Mouse (Mus musculus) cortical plate, adult 2 months (tissue): ENCODE measurements around the gene Gm21987. TPM values are rescaled to one million over a fixed set of nuclear protein-coding genes. Genes with fewer than 3 reads are reported as not detected.

Experiments
- H3K27ac ChIP-seq: fragments of 200-500 bp; 2 replicates; pipeline ENCODE4 v1.5.1; 2012; ENCODE audit warnings: low read length, control low read depth, inconsistent platforms; ENCODE audit not compliant: insufficient read depth
- H3K4me1 ChIP-seq: fragments of 200-500 bp; 2 replicates; pipeline ENCODE4 v1.6.1; 2011; ENCODE audit warnings: low read length; ENCODE audit not compliant: control insufficient read depth, insufficient read depth
- H3K4me3 ChIP-seq: fragments of 200-500 bp; 2 replicates; pipeline ENCODE4 v1.5.1; 2011; ENCODE audit warnings: mild to moderate bottlenecking, low read length, control low read depth; ENCODE audit not compliant: insufficient read depth
- CTCF ChIP-seq: fragments of 200-500 bp; IDR thresholded peaks from 2 replicates; pipeline ENCODE4 v1.5.1; 2011; ENCODE audit warnings: mild to moderate bottlenecking, control low read depth, low read length; ENCODE audit not compliant: insufficient read depth; ENCODE audit errors: extremely low read depth
- POLR2A ChIP-seq: fragments of 200-500 bp; IDR thresholded peaks from 2 replicates; pipeline ENCODE4 v1.6.1; 2011; ENCODE audit warnings: mild to moderate bottlenecking, low read length, control low read depth; ENCODE audit not compliant: insufficient read depth; ENCODE audit errors: extremely low read depth
- polyA plus RNA-seq: library from polyadenylated mRNA; depleted of rRNA; stranded (reverse); fragments of >200 nt; gene quantifications from 2 replicates; pipeline ENCODE4 v1.2.3, GENCODE M21; 2012

Gm21987 gene
- polyA plus RNA-seq, 1 experiment, result not detected

- no peaks in the 10 kb centered on the region for H3K4me1 ChIP-seq
- no peak overlapping the region for H3K27ac ChIP-seq
- H3K4me3 ChIP-seq, result no peak overlapping the region
- TF ChIP-seq POLR2A (no peak), CTCF (no peak)
Measured at GRCm38 (mm10) chr16:38359857-38360256, 13.0 kb downstream of the Gm21987 start.

GRCm38 (mm10) chr16:38360317-38360716 lies 13.5 kb downstream of the Gm21987 start:
- H3K27ac ChIP-seq, result no peak overlapping the region
- TF ChIP-seq POLR2A (no peak), CTCF (no peak)
- no peaks in the 10 kb centered on the region for H3K4me1 ChIP-seq
- H3K4me3 ChIP-seq, result no peak overlapping the region

DNA sequence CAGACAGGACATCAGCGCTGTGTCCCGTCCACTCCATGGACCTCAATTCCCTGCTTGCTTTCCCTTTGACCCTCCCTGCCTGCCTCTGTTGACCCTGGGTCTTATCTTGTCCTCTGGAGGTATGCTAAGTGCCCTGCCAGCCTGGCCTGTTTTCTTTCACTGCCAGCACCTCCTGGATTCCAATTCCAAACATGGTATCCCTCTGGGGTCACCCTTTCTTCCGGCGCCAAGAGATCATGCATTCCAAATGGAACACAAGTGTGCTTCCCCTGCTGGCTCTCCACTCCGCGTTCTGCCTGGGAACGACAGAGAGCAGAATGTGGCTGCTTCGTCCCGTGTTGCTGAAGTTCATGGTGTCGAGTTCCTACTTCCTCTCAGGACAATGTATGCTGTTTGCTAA lies 15.1 kb downstream of the Gm21987 start, which contains the start of gene Popdc2:
TSS of gene Popdc2 (plus strand) at position 277 of the 400 bp plus-strand sequence.
- TF ChIP-seq POLR2A (no peak), CTCF (no peak)
- Histone ChIP-seq H3K4me1 (peaks cover 2% of the 10 kb centered on the region; the same call in 1 of the 2 replicates), H3K4me3 (no peak within 1 kb of the TSS), H3K27ac (no peak within 1 kb of the TSS)

DNA sequence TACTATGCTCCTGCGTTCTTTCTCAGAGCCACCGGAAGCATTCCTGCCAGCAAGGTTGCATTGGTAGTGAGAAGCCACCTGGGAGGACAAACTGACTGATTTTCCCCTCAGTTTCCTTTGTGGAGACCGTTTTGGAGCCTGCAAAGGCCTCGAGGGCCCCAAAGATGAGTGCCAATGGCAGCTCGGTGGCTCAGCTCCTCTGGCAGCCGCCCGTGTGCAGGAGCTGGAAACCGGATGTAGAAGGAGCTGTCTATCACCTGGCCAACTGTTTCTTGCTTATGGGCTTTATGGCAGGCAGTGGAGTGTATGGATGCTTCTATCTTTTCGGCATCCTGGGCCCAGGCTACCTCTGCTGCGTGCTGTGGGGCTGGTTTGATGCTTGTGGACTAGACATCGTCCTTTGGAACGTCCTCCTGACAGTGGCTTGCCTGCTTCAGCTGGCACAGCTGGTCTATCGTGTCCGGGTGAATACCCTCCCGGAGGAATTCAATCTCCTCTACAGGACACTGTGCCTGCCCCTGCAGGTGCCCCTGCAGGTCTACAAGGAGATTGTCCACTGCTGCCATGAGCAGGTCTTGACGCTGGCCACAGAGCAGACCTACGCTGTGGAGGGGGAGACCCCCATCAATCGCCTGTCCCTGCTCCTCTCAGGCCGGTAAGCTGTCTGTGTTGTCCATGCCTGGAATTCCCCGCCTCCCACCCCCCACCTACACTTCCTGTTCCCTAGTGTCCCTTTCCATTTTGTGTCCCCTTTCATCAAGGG lies 15.8 kb downstream of the Gm21987 start:
- H3K4me1 ChIP-seq, result peaks cover 2% of the 10 kb centered on the region; the same call in 1 of the 2 replicates

GRCm38 (mm10) chr16:38363256-38363595 lies 16.4 kb downstream of the Gm21987 start:
- H3K27ac ChIP-seq, result no peak overlapping the region
- TF ChIP-seq CTCF (no peak), POLR2A (no peak)
- peaks cover 2% of the 10 kb centered on the region; the same call in 1 of the 2 replicates for H3K4me1 ChIP-seq
- no peak overlapping the region for H3K4me3 ChIP-seq

More for the DNA sequence above, 15.8 kb downstream of the Gm21987 start:
- H3K4me3 ChIP-seq, result no peak overlapping the region
- no peak overlapping the region for H3K27ac ChIP-seq
- TF ChIP-seq POLR2A, result no peak
- TF ChIP-seq CTCF, result no peak

GRCm38 (mm10) chr16:38363657-38364056 lies 16.8 kb downstream of the Gm21987 start:
- H3K4me1 ChIP-seq, result peaks cover 2% of the 10 kb centered on the region; the same call in 1 of the 2 replicates
- no peak for TF ChIP-seq CTCF
- no peak overlapping the region for H3K4me3 ChIP-seq
- no peak overlapping the region for H3K27ac ChIP-seq

DNA sequence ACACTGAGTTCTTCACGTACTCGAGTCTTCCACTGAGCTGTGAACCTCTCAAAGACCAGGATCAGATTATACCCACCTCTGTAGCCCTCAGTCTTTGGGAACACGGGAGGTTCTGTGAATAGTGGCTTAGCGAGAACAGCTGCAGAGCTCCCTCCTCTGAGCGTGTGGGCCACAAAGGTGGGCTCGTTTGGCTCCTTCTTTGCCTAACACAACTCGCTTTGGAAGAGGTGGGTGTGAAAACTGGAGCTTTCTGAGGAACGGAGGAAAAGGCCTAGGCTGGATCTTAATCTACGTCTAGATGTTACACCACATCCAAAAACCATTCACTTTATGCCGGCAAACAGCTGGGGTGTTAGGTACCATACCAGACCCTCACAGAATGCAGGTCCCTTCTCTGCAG lies 18.6 kb downstream of the Gm21987 start:
- Histone ChIP-seq H3K4me1 (peaks cover 2% of the 10 kb centered on the region; the same call in 1 of the 2 replicates), H3K27ac (no peak overlapping the region), H3K4me3 (no peak overlapping the region)
- TF ChIP-seq CTCF (no peak), POLR2A (no peak)

GRCm38 (mm10) chr16:38366231-38366630 lies 19.4 kb downstream of the Gm21987 start:
- TF ChIP-seq CTCF, result no peak
- TF ChIP-seq POLR2A, result no peak

GRCm38 (mm10) chr16:38368336-38368735 lies 21.5 kb downstream of the Gm21987 start:
- TF ChIP-seq POLR2A, result 0 out of 2 replicates have a peak, but pooled peaks have one; percentile 7
- TF ChIP-seq CTCF, result no peak
- no peak overlapping the region for H3K27ac ChIP-seq
- H3K4me3 ChIP-seq, result no peak overlapping the region
- H3K4me1 ChIP-seq, result peaks cover 2% of the 10 kb centered on the region; the same call in 1 of the 2 replicates

More at GRCm38 (mm10) chr16:38366231-38366630, 19.4 kb downstream of the Gm21987 start:
- peaks cover 2% of the 10 kb centered on the region; the same call in 1 of the 2 replicates for H3K4me1 ChIP-seq
- H3K27ac ChIP-seq, result no peak overlapping the region
- no peak overlapping the region for H3K4me3 ChIP-seq

DNA sequence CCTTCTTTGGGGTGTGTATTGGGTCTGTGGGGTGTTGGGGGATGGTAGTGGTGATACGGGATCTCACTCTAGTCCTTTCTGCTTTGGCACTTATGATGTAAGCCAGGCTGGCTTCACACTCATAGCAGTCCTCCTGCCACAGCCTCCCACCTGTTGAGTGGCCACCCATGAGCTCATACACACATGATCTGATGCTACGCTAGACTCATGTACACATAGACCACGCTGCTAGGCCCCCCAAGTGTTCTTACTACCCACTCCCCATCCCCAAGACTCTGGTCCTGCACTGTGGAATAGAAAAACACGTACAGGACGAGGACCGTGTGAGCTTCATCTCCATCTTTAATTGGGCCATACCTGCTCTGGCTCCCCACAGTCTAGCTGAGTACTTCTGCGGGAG lies 22.2 kb downstream of the Gm21987 start:
- no peak overlapping the region for H3K27ac ChIP-seq
- H3K4me1 ChIP-seq, result peaks cover 2% of the 10 kb centered on the region; the same call in 1 of the 2 replicates
- TF ChIP-seq CTCF, result no peak
- H3K4me3 ChIP-seq, result no peak overlapping the region
